Comparison of ENCODE assay signal across 21 mouse cellular contexts in genomic region chr2:26973116-26973515, GRCm38 (mm10). TPM values are rescaled to one million over a fixed set of nuclear protein-coding genes. Genes with fewer than 3 reads are reported as not detected.
DNase-seq lines count a peak whose midpoint lies in the region; ATAC-seq and TF ChIP-seq lines count a peak whose summit lies in the region.
"Had no signal": no experiment of that assay in that cellular context is flagged by ENCODE, and none has a peak within 500 bp of the region (broad histone marks: within the 10 kb centered on the region; RNA-seq: fewer than 3 reads in every experiment).

Gene Adamts13 (plus strand): TSS chr2:26973416.

- no peak for ATAC-seq in kidney, embryonic 15.5 days (replicated peaks; ENCODE audit: low FRiP score)
- ATAC-seq in liver, embryonic 15.5 days (ENCODE audit: insufficient read depth) = peak; percentile 34; the same call in 1 of the 2 replicates
- ATAC-seq: inflammation-experienced regulatory T-cells, adult 6 months; midbrain, embryonic 13.5 days had no signal

- DNase-seq in kidney, adult 8-10 months = no peak
- no peak for DNase-seq in thymus, adult 2 months
- DNase-seq in thymus, adult 18-20 months = no peak
- no peak for DNase-seq in cerebellum, postnatal 14 days
- no peak for DNase-seq in embryo, embryonic 10.5 days (ENCODE audit: low spot score)
- DNase-seq: adrenal gland, postnatal 14 days; cerebellum, adult 8-10 months; embryo, embryonic 11 days; gastrocnemius, adult 2 months; heart, adult 11 months; kidney, postnatal 14 days had no signal

- H3K4me2 ChIP-seq in kidney, embryonic 15.5 days = 0 out of 2 replicates have a peak within 1 kb of the TSS, but pooled peaks have one; percentile 19
- no peak within 1 kb of the TSS for H3K4me2 ChIP-seq in liver, embryonic 15.5 days
- H3K4me2 ChIP-seq: embryonic facial prominence, embryonic 15.5 days; heart, embryonic 15.5 days; midbrain, embryonic 13.5 days; stomach, embryonic 15.5 days had no signal

- no peaks in the 10 kb centered on the region for H3K9me3 ChIP-seq in kidney, embryonic 15.5 days (replicated peaks)
- no peaks in the 10 kb centered on the region for H3K9me3 ChIP-seq in liver, embryonic 15.5 days (replicated peaks)
- H3K9me3 ChIP-seq: embryonic facial prominence, embryonic 15.5 days; forebrain, embryonic 10.5 days; heart, embryonic 15.5 days; midbrain, embryonic 13.5 days; stomach, embryonic 15.5 days had no signal

- H3K9ac ChIP-seq in kidney, embryonic 15.5 days = no peak within 1 kb of the TSS
- no peak within 1 kb of the TSS for H3K9ac ChIP-seq in liver, embryonic 15.5 days
- H3K9ac ChIP-seq: embryonic facial prominence, embryonic 15.5 days; heart, embryonic 15.5 days; liver, embryonic 14.5 days; midbrain, embryonic 13.5 days; stomach, embryonic 15.5 days had no signal

- H3K4me3 ChIP-seq in kidney, embryonic 15.5 days (replicated peaks) = no peak within 1 kb of the TSS
- H3K4me3 ChIP-seq in thymus, adult 2 months (ENCODE audit: control insufficient read depth, insufficient read depth, low read length) = no peak within 1 kb of the TSS
- no peak within 1 kb of the TSS for H3K4me3 ChIP-seq in liver, embryonic 15.5 days (replicated peaks)
- H3K4me3 ChIP-seq: embryonic facial prominence, embryonic 15.5 days; forebrain, embryonic 10.5 days; gastrocnemius, adult 2 months; heart, embryonic 15.5 days; left cerebral cortex, adult 2 months; midbrain, embryonic 13.5 days; stomach, embryonic 15.5 days had no signal

- WGBS in kidney, embryonic 15.5 days = 81% methylated on average over 3 of the region's 3 CpGs
- 86% methylated on average over 3 of the region's 3 CpGs for WGBS in thymus, adult 2 months
- 29% methylated on average over 3 of the region's 3 CpGs for WGBS in liver, embryonic 15.5 days (ENCODE audit: insufficient replicate concordance)

- no peaks in the 10 kb centered on the region for H3K36me3 ChIP-seq in kidney, embryonic 15.5 days
- no peaks in the 10 kb centered on the region for H3K36me3 ChIP-seq in thymus, adult 2 months (ENCODE audit: control insufficient read depth, insufficient read depth, low read length)
- H3K36me3 ChIP-seq in liver, embryonic 15.5 days (replicated peaks) = no peaks in the 10 kb centered on the region
- H3K36me3 ChIP-seq: embryonic facial prominence, embryonic 15.5 days; forebrain, embryonic 10.5 days; heart, embryonic 15.5 days; midbrain, embryonic 13.5 days; stomach, embryonic 15.5 days had no signal

- H3K4me1 ChIP-seq in kidney, embryonic 15.5 days = no peaks in the 10 kb centered on the region
- peaks cover 20% of the 10 kb centered on the region for H3K4me1 ChIP-seq in thymus, adult 2 months (replicated peaks; ENCODE audit: control insufficient read depth, insufficient read depth, low read length)
- no peaks in the 10 kb centered on the region; the same call in 1 of the 2 replicates for H3K4me1 ChIP-seq in liver, embryonic 15.5 days (replicated peaks)
- H3K4me1 ChIP-seq: embryonic facial prominence, embryonic 15.5 days; heart, embryonic 15.5 days; midbrain, embryonic 13.5 days had no signal

- no peak for TF ChIP-seq POLR2A in thymus, adult 2 months (IDR thresholded peaks at IDR 0.05; ENCODE audit: control insufficient read depth, extremely low read depth, insufficient read depth, low read length, poor library complexity)

- no peaks in the 10 kb centered on the region for H3K27me3 ChIP-seq in kidney, embryonic 15.5 days
- no peaks in the 10 kb centered on the region for H3K27me3 ChIP-seq in thymus, adult 2 months (ENCODE audit: control insufficient read depth, insufficient read depth, low read length)
- no peaks in the 10 kb centered on the region; the same call in 1 of the 2 replicates for H3K27me3 ChIP-seq in liver, embryonic 15.5 days
- H3K27me3 ChIP-seq: embryonic facial prominence, embryonic 15.5 days; midbrain, embryonic 13.5 days; stomach, embryonic 15.5 days had no signal

- no peak within 1 kb of the TSS for H3K27ac ChIP-seq in kidney, embryonic 15.5 days
- H3K27ac ChIP-seq in thymus, adult 2 months (ENCODE audit: control insufficient read depth, insufficient read depth, low read length) = 0 out of 2 replicates have a peak within 1 kb of the TSS, but pooled peaks have one; percentile 45
- 0 out of 2 replicates have a peak within 1 kb of the TSS, but pooled peaks have one; percentile 9 for H3K27ac ChIP-seq in liver, embryonic 15.5 days (replicated peaks)
- H3K27ac ChIP-seq: embryonic facial prominence, embryonic 15.5 days; forebrain, embryonic 10.5 days; gastrocnemius, adult 2 months; heart, embryonic 15.5 days; left cerebral cortex, adult 2 months; liver, embryonic 14.5 days; midbrain, embryonic 13.5 days; stomach, embryonic 15.5 days had no signal

- TF ChIP-seq CTCF in thymus, adult 2 months (IDR thresholded peaks at IDR 0.05; ENCODE audit: borderline replicate concordance, control insufficient read depth, extremely low read depth, insufficient read depth, low read length, poor library complexity) = no peak

RNA-seq across cellular contexts. Expression of gene Adamts13, which starts in this region (rescaled TPM):
- polyA plus RNA-seq in kidney, embryonic 15.5 days (2015; fragmentation: Nextera tagmentation; extraction: Ambion mirVana) = 0.06 and 0.26 TPM in 2 replicates
- polyA plus RNA-seq in thymus, adult 2 months (2012; rRNA removed) = 1.1 and 1.2 TPM in 2 replicates
- polyA plus RNA-seq in liver, embryonic 15.5 days (2015; fragmentation: Nextera tagmentation; extraction: Ambion mirVana) = 1.6 and 2.0 TPM in 2 replicates
- polyA plus RNA-seq: forebrain, embryonic 10.5 days; heart, embryonic 15.5 days; inflammation-experienced regulatory T-cells, adult 6 months; midbrain, embryonic 13.5 days had no signal
